In the genomic region with DNA sequence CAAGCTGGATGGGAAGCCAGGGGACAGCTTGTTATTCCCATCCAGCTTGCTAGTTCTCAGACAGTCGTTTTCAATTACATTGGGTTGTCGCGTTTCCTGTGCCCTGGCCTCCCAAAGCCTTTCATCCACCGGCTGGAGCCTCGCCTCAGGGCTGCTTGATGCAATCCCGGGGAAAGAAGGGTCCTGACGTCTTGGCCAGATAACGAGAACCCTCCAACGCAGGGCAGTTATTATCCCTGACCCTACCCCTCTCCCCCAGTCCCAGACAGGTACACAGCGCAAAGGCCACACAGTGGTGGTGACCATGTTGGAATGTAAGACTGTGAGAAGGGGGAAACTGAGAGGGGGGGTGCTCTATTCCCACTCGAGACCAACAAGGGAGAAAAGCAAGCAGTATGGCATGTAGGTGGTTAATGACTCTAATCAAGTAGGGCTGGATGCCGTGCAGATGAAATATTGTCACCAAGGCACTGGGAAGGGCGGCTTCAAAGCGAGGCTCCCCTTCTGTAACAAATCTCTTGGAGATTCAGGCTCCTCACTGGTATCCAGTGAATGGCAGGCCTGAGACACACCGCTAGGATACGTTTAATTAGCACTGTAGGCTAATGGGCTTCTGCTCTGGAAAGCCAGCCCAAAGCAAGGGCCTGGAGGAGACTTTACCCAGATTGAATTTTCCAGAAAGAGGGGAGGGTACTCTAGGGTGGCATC, we compare ENCODE assay signal across 12 mouse cellular contexts.
DNase-seq lines count a peak whose midpoint lies in the region; ATAC-seq lines count a peak whose summit lies in the region.
"Had no signal": no experiment of that assay in that cellular context is flagged by ENCODE, and none has a peak within 500 bp of the region (broad histone marks: within the 10 kb centered on the region; RNA-seq: fewer than 3 reads in every experiment).

No protein-coding gene starts in this region.

- peaks cover 9% of the 10 kb centered on the region; the same call in 1 of the 2 replicates for H3K9me3 ChIP-seq in kidney, embryonic 15.5 days (replicated peaks)
- H3K9me3 ChIP-seq in midbrain, embryonic 12.5 days, result peaks cover 12% of the 10 kb centered on the region

- peaks cover 17% of the 10 kb centered on the region for H3K4me1 ChIP-seq in kidney, embryonic 15.5 days
- peaks cover 31% of the 10 kb centered on the region for H3K4me1 ChIP-seq in midbrain, embryonic 12.5 days

- 11% methylated on average over 16 of the region's 16 CpGs for WGBS in kidney, embryonic 15.5 days
- WGBS in midbrain, embryonic 12.5 days, result 47% methylated on average over 16 of the region's 16 CpGs

- H3K4me2 ChIP-seq in kidney, embryonic 15.5 days, result 0 out of 2 replicates have a peak overlapping the region, but pooled peaks have one; percentile 7
- H3K4me2 ChIP-seq in midbrain, embryonic 12.5 days (replicated peaks), result no peak overlapping the region

- no peaks in the 10 kb centered on the region for H3K27me3 ChIP-seq in kidney, embryonic 15.5 days
- H3K27me3 ChIP-seq in midbrain, embryonic 12.5 days, result peaks cover 17% of the 10 kb centered on the region

- H3K27ac ChIP-seq in kidney, embryonic 15.5 days, result no peak overlapping the region
- peak overlapping the region; percentile 54 for H3K27ac ChIP-seq in midbrain, embryonic 12.5 days (replicated peaks)

- no peaks in the 10 kb centered on the region for H3K36me3 ChIP-seq in kidney, embryonic 15.5 days
- H3K36me3 ChIP-seq in midbrain, embryonic 12.5 days, result 0 out of 2 replicates have a peak, but pooled peaks cover 3% of the 10 kb centered on the region

- peak; percentile 46; the same call in 1 of the 2 replicates for ATAC-seq in kidney, embryonic 15.5 days (replicated peaks; ENCODE audit: low FRiP score)
- ATAC-seq in midbrain, embryonic 12.5 days (ENCODE audit: low FRiP score, low read depth), result no peak
- ATAC-seq: intestine, embryonic 16.5 days had no signal

- H3K9ac ChIP-seq in kidney, embryonic 15.5 days, result no peak overlapping the region
- H3K9ac ChIP-seq in midbrain, embryonic 12.5 days (replicated peaks), result no peak overlapping the region

- no peak for DNase-seq in kidney, postnatal 36 days
- DNase-seq in embryo, embryonic 10 days (ENCODE audit: low spot score), result peak; percentile 71
- DNase-seq in forelimb bud, embryonic 11.5 days (ENCODE audit: low read depth, low spot score), result peak; percentile 62
- no peak for DNase-seq in natural killer cell, adult 2 months (ENCODE audit: low spot score in 2 of 2)
- DNase-seq in thymus, postnatal 0 days (ENCODE audit: low spot score), result no peak
- no peak for DNase-seq in right cerebral cortex, adult 2 months (ENCODE audit: low spot score in 2 of 2)
- DNase-seq: adrenal gland, postnatal 14 days; cerebellum, adult 9-10 months; right cerebral cortex, adult 18-20 months had no signal

- H3K4me3 ChIP-seq in kidney, embryonic 15.5 days (replicated peaks), result no peak overlapping the region
- no peak overlapping the region for H3K4me3 ChIP-seq in midbrain, embryonic 12.5 days

Comparison
In these comparisons a context has a peak if more than half of its experiments do, and no peak if none do; other contexts are left out.
1. DNase-seq: peak in embryo, embryonic 10 days (single experiment) and forelimb bud, embryonic 11.5 days (single experiment); none in kidney, postnatal 36 days (0 of 2), natural killer cell, adult 2 months (0 of 2), thymus, postnatal 0 days (single experiment) and right cerebral cortex, adult 2 months (0 of 2).